Mouse (Mus musculus) left cerebral cortex, adult 8-10 months (tissue): ENCODE measurements at regions not wholly inside any gene's neighbourhood (a gene's known extent, or its start where the extent isn't known, plus 50 kb on each side); places are given as distances from the start of the nearest gene placed in this dataset.
"Not testable (repeated sequence)": the region's sequence is repeated elsewhere in the genome, so short reads cannot be mapped to it uniquely, and the experiment has no call there.

ENCODE experiments used
- DNase-seq, 2 experiments: peaks; one replicate each; pipeline ENCODE4 v3.0.0; 2022; ENCODE audit warnings: low spot score in 2 of 2

DNA sequence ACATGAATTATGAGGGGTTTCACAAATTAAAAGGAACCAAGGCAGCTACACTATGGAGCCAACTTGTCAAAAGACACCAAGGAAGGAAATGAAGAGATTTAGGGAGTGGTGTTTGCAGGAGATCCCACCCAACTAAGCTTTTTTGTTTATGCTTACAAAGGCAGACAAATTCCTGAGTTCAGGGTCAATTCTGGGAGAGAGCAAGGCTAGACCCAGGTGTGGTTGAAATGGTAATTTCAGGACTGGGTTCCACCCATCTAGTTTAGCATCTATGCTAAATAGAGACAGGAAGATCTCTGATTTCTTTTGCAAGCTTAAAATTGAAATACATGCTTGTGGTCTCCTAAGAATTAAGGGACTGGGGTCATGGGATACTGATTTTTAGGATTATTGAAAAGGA lies 286.0 kb upstream of the Pcdh17 start:
- DNase-seq = no peak

DNA sequence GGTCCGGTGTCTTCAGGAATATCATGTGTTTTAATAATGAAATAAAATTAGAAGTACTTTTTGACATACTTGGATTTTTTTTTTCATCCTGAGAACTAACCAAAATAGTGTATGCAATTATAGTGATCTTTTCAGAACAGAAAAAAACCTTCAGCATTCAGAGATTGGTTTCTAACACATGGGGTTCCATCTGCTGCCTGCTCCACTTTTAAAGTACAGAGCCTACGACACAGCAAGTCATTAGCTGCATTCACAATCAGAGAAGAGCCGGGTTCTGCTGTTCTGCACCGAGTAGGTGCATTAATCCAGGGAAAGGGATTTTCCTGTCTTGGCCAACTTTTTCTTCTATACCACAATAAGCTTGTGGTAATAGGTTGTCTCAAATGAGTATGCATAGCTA lies 267.9 kb upstream of the Pcdh17 start:
- peak in 1 of 2 experiments; percentile 10 for DNase-seq

DNA sequence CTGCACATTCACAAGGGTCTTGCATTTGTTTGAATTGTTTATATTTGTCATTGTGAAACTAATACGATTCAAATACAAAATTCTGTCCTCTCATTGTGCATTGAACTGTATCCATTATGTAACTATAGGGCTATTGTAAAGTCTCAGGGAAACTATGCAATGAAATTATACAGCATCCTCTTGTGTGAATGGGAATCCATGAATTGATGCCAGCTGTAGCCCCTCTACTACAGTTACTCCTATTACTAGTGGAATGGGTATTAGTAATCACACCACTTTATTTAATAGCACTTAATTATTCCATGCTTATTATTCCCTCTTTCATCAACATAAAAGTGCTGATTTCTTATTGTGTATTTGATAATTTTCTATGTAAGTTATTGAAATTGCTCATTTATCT lies 232.4 kb upstream of the Pcdh17 start:
- DNase-seq = no peak

DNA sequence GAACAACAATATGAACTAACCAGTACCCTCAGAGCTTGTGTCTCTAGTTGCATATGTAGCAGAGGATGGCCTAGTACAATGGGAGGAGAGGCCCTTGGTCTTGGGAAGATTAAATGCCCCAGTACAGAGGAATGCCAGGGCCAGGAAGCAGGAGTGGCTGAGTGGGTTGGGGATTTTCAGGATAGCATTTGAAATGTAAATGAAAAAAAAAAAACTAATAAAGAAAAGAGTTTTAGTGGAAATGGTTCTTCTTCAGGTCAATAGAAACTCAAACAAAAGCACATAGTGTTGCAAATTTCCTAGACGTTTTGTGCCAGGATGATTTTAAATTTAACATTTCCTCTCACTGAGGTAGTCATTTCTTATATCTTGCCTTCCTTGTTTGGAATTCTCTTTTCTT lies 220.4 kb upstream of the Pcdh17 start:
- DNase-seq = no peak

DNA sequence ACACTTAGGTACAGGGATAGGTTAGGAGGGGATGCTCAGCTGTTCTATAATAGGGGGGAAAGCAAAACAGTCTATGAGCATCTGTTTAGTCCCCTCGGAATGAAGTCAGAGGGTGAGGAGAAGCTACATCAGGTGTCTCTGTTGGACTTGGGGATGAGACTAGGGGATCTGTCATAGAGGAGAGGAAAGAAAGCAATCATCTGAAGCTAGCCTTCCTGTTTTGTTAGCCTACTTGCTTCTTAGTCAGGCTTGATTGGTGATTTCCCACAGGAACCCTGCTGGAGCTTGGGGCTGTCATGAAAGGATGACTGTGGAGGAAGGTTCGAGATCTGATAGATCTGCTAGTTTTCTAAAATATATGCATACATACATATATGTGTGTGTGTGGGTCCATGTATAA lies 219.4 kb upstream of the Pcdh17 start:
- no peak for DNase-seq

DNA sequence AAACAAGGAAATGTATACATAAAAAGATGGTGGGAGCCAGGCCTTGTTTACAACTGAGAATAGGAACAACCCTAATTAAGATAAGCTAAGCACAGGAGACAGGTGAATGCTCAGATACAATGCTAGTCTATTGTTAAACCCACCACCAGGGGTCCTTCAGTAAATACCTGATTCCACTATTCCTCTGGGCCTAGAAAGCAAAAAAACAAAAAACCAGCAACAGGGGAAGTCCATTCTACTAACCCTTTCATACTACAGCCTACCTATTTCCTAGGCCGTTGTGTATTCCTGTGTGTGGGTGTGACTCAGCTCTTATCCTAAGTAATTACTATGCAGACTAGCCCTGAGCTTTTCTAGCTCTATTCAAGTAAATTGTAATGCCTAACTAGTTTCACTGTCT lies 195.4 kb upstream of the Pcdh17 start:
- DNase-seq = not testable (repeated sequence)

DNA sequence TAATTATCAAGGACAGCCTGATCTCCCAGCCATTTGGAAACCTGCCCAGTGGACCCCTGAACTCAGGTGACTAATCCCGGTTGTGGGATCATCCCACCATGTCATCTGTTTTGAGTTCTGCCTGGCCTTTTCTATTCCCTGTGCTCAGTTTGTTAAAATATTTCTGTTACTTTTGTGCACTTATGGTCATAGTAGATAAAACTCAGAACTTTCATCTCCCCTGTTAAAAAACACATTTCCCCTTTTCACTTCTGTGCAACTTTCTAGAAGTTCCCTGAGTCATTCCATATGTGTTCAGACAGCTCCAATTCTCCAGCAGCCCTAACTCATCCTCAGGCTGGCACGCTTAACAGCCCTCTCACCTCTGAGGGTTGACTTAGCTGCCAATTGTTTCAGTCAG lies 190.8 kb upstream of the Pcdh17 start:
- DNase-seq = no peak

DNA sequence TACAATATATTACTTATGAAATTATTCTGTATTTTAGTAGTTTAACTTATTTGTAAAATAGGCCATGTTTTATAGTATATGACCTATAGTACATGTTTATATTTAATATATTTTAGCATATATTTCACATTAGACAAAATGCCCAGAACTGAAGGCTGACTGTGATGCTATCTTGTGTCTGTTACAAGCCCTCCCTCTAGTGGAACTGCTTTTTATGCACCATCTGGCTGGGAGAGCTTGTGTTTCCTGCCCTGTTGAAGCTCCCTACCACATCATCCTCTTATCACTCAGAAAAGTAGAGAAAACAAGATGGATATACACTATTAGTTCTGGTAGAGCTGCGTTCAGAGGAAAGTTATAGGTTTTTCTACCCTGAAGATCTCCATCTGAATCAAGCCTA lies 185.7 kb upstream of the Pcdh17 start:
- no peak for DNase-seq

DNA sequence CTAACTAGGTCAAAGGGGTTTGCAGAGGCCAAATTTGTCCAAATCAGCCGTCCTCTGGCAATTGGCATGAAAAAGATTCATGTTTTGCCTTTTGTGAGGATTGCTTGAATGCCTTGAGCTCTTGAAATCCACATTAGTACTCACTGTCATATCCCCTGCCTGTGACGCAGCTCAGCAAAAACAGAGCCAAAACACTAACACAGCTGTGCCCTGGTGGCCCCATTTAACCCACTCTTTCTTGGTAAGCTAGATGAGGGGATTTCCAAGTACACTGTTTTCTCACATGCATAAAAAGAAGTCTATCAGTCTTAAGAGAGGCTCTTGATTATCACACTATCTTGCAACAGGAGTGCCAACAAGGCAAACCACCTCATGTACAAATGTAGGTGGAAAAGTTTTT lies 184.7 kb upstream of the Pcdh17 start:
- DNase-seq = no peak

DNA sequence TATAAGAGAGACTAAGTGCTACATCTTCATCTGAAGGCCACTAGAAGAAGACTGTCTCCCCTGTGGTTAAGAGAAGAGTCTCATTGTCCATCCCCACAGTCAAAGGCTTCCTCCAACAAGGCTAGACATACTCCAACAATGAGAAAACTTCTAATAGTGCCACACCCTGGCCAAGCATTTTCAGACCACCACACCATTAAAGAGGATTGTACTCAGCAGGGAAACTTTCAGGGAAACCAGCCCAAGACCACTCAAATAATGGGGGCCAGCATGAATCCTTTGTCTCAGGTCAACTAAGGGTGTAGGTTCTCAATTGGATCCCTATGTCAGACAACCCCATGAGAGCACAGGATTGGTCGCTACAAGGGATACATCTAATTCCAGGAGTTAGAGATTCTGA lies 179.4 kb upstream of the Pcdh17 start:
- no peak for DNase-seq

DNA sequence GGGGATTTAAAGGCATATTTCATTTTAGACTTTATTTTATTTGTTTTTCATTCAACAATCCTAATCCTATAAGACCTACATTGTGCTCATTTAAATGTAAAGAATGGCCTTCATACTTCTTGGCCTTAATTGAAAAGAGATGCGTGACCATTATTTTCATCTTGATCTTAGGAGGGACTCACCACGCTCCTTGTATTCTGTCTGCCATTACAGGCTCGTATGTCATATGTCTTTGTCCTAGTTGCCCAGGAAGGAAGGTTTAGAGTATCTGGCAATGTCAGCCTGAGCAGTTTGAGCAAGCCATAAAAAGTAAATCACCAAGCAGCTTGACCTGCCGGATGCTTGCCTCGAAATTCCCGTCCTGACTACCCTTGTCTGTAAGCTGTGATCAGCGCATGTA lies 177.1 kb upstream of the Pcdh17 start:
- no peak for DNase-seq

DNA sequence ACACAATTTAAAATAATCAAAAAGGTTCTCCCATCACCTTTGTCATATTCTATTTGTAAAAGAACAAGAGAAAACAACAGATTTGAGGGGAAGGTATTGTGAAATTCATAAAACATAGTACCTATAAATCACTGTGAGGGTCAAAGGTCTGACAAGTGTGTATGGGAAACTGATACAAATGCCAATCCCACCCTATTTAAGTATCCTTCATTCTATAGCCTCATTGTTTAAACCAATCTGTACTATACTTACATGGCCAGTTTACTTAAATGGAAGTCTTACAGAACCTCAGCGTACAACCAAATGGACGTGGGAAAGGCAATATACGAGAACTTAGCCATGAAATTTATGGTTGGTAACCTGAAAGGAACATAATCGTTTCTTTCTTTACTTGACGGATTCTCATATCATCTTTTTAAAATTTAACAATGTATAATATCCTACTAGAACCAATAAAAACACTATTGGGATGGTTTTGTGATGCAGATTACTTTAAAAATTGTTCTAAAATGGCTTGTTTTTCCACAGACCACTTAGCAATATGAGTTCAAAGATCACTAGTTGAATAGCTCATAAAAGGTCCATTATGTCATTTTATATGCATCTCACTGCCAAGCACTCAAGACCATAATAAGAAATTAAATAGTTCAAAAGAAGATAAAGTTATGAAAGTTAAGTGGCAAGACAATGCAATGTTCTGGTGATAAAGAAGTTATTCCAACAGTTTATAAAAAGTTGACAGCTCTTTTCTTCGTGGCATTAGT lies 159.7 kb upstream of the Pcdh17 start:
- no peak for DNase-seq

DNA sequence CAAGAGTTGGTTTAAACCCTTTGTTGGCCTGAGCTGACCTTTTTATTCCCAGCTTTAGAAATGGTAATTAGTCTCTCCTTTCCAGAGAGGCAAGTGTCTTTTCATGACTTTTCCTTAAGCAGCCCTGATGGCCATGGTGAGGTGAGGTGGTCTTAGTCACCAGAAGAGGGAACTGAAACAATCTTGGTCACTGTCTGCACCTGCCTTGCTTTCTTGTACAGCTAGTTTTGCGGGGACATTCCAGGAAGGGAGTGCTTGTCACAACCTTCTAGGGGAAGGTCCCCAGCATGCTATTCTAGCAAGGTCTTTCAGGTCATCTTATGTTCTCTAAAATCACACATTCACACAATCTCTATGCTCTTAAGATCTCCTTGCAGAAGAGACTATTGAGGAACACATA lies 122.6 kb upstream of the Pcdh17 start:
- DNase-seq = no peak

DNA sequence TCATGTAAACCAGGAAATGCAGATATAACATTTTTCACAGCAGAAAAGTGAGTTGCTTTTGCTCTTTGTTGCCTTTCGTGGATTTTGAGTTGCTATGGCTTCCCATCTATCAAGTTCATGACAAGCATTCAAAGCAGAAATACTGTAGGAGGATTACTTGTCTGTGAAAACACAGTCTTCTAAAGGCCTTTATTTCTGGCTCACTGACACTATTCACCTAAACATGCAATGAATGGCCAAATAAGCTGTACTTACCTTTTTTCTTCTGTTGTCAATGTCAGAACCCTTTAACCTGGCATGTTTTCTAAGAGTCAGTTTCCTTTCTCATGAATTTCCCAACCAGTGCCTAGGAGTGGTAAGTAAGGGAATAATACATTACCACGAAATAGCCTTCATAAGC lies 103.8 kb upstream of the Pcdh17 start:
- no peak for DNase-seq
